Mouse (Mus musculus) neutrophil, adult 5-6 weeks (primary cell): ENCODE measurements around the gene Gm10471. TPM values are rescaled to one million over a fixed set of nuclear protein-coding genes. Genes with fewer than 3 reads are reported as not detected.
"Not testable (repeated sequence)": the region's sequence is repeated elsewhere in the genome, so short reads cannot be mapped to it uniquely, and the experiment has no call there.

Experiments used
- ATAC-seq: fragments of 151-379, 151-347 bp; 2 replicates; pipeline ENCODE4 v1.8.0; 2017; ENCODE audit warnings: mild to moderate bottlenecking, moderate TSS enrichment; ENCODE audit not compliant: insufficient number of reproducible peaks, poor library complexity, low FRiP score, severe bottlenecking; ENCODE audit errors: extremely low read depth
- total RNA-seq: library from RNA; stranded (forward); fragments of 200-1000 nt; gene quantifications from 2 replicates; pipeline ENCODE4 v1.2.3, GENCODE M21; 2017

Gene Gm10471
- total RNA-seq = not detected in 2 replicates

GRCm38 (mm10) chr5:26089191-26089590 lies at the start of gene Gm10471:
TSS of gene Gm10471 (minus strand) at chr5:26089291.
- ATAC-seq = not testable (repeated sequence)

DNA sequence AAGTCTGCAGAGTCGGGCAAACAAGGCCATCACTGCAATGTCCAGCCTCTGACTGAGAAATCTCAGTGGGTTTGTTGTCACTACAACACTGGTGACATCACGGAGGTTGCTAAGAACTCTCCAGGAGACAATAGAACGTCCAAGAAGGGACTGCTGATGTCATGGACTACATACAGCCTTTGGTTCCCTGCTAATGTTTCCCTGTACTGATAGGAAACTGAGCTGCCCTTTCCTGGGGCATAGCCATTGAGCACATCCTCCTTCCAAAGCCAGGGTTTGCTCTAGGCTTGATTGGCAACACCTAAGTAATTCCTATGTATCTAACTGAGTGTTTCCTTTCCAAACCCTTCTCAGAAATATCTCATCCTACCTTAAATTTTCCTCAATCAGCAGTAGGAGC lies 32.2 kb upstream of the Gm10471 start, which contains the start of gene Gm10220:
Gene Gm10220 (minus strand): TSS at position 101 of the 400 bp plus-strand sequence.
- ATAC-seq = not testable (repeated sequence)

DNA sequence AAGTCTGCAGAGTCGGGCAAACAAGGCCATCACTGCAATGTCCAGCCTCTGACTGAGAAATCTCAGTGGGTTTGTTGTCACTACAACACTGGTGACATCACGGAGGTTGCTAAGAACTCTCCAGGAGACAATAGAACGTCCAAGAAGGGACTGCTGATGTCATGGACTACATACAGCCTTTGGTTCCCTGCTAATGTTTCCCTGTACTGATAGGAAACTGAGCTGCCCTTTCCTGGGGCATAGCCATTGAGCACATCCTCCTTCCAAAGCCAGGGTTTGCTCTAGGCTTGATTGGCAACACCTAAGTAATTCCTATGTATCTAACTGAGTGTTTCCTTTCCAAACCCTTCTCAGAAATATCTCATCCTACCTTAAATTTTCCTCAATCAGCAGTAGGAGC lies 16.2 kb upstream of the Gm10471 start, which contains the start of gene 5031410I06Rik:
Gene 5031410I06Rik (minus strand): TSS at position 101 of the 400 bp plus-strand sequence.
- not testable (repeated sequence) for ATAC-seq

- not testable (repeated sequence) for ATAC-seq
Observed at GRCm38 (mm10) chr5:26079023-26079422, 10.1 kb downstream of the Gm10471 start.

- ATAC-seq = no peak
Observed at GRCm38 (mm10) chr5:26070716-26071115, 18.4 kb downstream of the Gm10471 start.

DNA sequence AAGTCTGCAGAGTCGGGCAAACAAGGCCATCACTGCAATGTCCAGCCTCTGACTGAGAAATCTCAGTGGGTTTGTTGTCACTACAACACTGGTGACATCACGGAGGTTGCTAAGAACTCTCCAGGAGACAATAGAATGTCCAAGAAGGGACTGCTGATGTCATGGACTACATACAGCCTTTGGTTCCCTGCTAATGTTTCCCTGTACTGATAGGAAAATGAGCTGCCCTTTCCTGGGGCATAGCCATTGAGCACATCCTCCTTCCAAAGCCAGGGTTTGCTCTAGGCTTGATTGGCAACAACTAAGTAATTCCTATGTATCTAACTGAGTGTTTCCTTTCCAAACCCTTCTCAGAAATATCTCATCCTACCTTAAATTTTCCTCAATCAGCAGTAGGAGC lies 30.6 kb downstream of the Gm10471 start, which contains the start of gene Gm7347:
Gene Gm7347 (minus strand): TSS at position 101 of the 400 bp plus-strand sequence.
- not testable (repeated sequence) for ATAC-seq

DNA sequence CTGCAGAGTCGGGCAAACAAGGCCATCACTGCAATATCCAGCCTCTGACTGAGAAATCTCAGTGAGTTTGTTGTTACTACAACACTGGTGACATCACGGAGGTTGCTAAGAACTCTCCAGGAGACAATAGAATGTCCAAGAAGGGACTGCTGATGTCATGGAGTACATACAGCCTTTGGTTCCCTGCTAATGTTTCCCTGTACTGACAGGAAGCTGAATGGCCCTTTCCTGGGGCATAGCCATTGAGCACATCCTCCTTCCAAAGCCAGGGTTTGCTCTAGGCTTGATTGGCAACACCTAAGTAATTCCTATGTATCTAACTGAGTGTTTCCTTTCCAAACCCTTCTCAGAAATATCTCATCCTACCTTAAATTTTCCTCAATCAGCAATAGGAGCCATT lies 49.6 kb downstream of the Gm10471 start, which contains the start of gene Speer4a:
Gene Speer4a (minus strand): TSS at position 101 of the 400 bp plus-strand sequence.
- not testable (repeated sequence) for ATAC-seq

Other genes starting within 250 kb of the Gm10471 start
- 0.23 TPM in 1 of 2 replicates, not detected in the other for gene Gm21663, start 146.9 kb downstream of the Gm10471 start, total RNA-seq
- 0.23 TPM in 1 of 2 replicates, not detected in the other for gene Gm21671, start 134.9 kb downstream of the Gm10471 start, total RNA-seq
- gene Gm21680, start 116.6 kb downstream of the Gm10471 start, total RNA-seq = not detected in 2 replicates
- not detected in 2 replicates for gene Gm21698, start 100.6 kb downstream of the Gm10471 start, total RNA-seq
- gene Gm1979, start 84.5 kb downstream of the Gm10471 start, total RNA-seq = not detected in 2 replicates
- gene Gm5862, start 66.4 kb downstream of the Gm10471 start, total RNA-seq = not detected in 2 replicates
- gene Speer4a, start 49.7 kb downstream of the Gm10471 start, total RNA-seq = not detected in 2 replicates
- gene Gm7347, start 30.7 kb downstream of the Gm10471 start, total RNA-seq = not detected in 2 replicates
- not detected in 2 replicates for gene 5031410I06Rik, start 16.1 kb upstream of the Gm10471 start, total RNA-seq
- gene Gm10220, start 32.1 kb upstream of the Gm10471 start, total RNA-seq = not detected in 2 replicates
- gene Gm7361, start 168.4 kb upstream of the Gm10471 start, total RNA-seq = not detected in 2 replicates